Mouse (Mus musculus) erythroid progenitor cell, adult 5-6 weeks (primary cell): ENCODE measurements around the gene Olfr1331. TPM values are rescaled to one million over a fixed set of nuclear protein-coding genes. Genes with fewer than 3 reads are reported as not detected.
"Not testable (repeated sequence)": the region's sequence is repeated elsewhere in the genome, so short reads cannot be mapped to it uniquely, and the experiment has no call there.

Experiments
- ATAC-seq: replicated peaks from 2 replicates; pipeline ENCODE4 v1.8.0; 2016; ENCODE audit warnings: moderate number of reproducible peaks, mild to moderate bottlenecking, moderate TSS enrichment, inconsistent platforms; ENCODE audit not compliant: poor library complexity, low FRiP score, severe bottlenecking
- total RNA-seq, 2 experiments: library from RNA; stranded (forward) in 1 of 2; stranded (reverse) in 1 of 2; fragments of 150-400 nt in 1 of 2; fragments of 186-747, 209-891 nt in 1 of 2; gene quantifications; 2 replicates each; pipeline versions ENCODE4 v1.2.3 to v1.2.4; 2015 to 2017; ENCODE audit warnings: low replicate concordance in 2 of 2

Gene Olfr1331
- total RNA-seq (2015; ENCODE audit: low replicate concordance) = not detected in 2 replicates
- not detected in 2 replicates for total RNA-seq (2017; ENCODE audit: low replicate concordance)

DNA sequence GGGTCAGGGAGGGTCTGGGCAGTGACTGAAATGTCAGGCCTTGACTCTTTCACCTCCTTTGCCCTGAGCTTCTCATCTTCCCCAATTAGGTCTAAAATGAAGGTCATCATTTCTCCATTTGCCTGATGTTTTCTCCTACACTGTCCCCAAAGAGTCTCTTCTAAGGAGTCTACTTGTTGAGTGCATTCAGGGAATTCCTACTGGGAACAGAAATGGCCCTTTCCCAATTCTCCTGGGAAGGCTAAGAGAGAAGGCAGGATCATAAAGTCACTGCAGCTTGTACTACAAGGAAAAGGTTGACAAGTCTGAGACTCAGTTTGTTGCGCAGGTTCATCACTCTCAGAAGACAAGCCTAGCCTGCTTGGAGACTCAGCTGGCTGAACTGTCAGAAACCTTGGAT, at the start of gene Olfr1331:
Olfr1331 (plus strand) TSS at position 301 of the 400 bp plus-strand sequence.
- no peak for ATAC-seq

DNA sequence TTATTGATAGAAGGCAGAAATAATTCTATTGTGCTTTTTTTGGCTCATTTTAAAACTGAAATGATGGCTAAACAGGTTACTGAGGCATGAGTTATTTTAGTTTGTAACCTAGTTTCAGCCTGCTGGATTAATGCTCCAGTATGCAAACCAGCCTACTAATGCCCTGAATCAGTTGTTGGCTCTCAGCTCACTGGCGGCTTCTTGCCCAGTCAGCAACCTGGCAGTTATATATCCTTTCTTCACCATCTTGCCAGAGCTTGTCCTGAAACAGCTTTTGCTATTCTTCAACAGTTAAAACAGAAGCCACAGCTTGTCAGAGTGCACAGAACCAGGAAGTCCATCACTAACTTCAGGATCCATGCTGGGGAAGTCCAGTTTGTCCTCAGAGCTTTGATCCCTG, 45.5 kb upstream of the Olfr1331 start:
- no peak for ATAC-seq

DNA sequence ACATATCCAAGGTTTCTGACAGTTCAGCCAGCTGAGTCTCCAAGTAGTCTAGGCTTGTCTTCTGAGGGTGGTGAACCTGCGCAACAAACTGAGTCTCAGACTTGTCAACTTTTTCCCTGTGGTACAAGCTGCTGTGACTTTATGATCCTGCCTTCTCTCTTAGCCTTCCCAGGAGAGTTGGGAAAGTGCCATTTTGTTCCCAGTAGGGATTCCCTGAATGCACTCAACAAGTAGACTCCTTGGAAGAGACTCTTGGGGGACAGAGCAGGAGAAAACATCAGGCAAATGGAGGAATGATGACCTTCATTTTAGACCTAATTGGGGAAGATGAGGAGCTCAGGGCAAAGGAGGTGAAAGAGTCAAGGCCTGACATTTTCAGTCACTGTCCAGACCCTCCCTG, 28.3 kb upstream of the Olfr1331 start, which contains the start of gene Olfr1333:
Olfr1333 (minus strand) TSS at position 101 of the 400 bp plus-strand sequence.
- no peak for ATAC-seq

GRCm38 (mm10) chr4:118861791-118862190, 2.7 kb upstream of the Olfr1331 start:
- no peak for ATAC-seq

- ATAC-seq = no peak
Measured at GRCm38 (mm10) chr4:118862704-118863103, 1.7 kb upstream of the Olfr1331 start.

- no peak for ATAC-seq
Measured at GRCm38 (mm10) chr4:118867566-118867965, 3.1 kb downstream of the Olfr1331 start.

DNA sequence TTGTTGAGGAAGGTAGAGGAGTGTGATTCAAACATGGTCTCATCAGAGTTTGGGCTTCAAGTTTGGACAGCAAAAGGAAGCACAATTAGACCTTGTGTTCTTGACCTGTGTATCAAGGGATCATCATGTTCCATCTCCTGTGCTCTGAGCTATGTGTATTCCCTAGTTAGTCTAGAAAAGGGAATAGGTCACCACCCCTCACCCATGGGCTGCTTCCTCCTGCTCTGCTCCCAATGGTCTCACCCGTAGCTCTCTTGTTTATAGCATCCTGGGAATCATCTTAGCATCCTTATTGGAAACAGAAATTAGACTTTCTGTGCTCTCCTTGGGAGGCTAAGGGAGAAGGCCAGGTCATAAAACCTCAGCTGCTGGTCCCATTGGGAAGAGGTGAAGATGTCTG, 23.8 kb downstream of the Olfr1331 start, which contains the start of gene Olfr1330:
Olfr1330 (plus strand) TSS at position 301 of the 400 bp plus-strand sequence.
- ATAC-seq = no peak

- no peak for ATAC-seq
Measured at GRCm38 (mm10) chr4:118901981-118902380, 37.5 kb downstream of the Olfr1331 start.

DNA sequence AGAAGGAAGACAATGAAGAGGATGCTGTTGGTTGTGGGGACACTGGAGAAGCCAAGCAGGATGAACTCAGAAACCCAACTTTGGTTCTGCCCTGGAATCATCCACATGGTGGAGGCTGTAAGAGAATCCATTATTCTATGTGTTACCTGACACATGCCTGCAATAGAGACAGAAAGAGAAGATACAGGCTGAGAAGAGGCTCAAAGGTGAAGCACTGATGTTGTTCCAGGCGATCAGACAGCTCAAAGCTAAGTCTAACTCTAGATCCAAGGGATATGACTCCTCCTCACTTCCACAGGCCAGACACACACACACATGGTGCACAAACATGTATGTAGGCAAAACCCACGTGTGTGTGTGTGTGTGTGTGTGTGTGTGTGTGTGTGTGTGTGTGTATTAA, 52.9 kb downstream of the Olfr1331 start, which contains the start of gene Olfr1329:
Olfr1329 (minus strand) TSS at position 101 of the 400 bp plus-strand sequence.
- not testable (repeated sequence) for ATAC-seq

Other genes starting within 250 kb of the Olfr1331 start
- gene Cfap57, start 243.9 kb upstream of the Olfr1331 start, total RNA-seq (2015; ENCODE audit: low replicate concordance) = not detected in 2 replicates
- gene Cfap57, start 243.9 kb upstream of the Olfr1331 start, total RNA-seq (2017; ENCODE audit: low replicate concordance) = 0.08 and 0.64 TPM in 2 replicates
- 12.6 and 19.8 TPM in 2 replicates for gene Ebna1bp2, start 243.8 kb upstream of the Olfr1331 start, total RNA-seq (2015; ENCODE audit: low replicate concordance)
- gene Ebna1bp2, start 243.8 kb upstream of the Olfr1331 start, total RNA-seq (2017; ENCODE audit: low replicate concordance) = 13.7 and 29.0 TPM in 2 replicates
- not detected in 2 replicates for gene Olfr62, start 205.7 kb upstream of the Olfr1331 start, total RNA-seq (2015; ENCODE audit: low replicate concordance)
- not detected in 2 replicates for gene Olfr62, start 205.7 kb upstream of the Olfr1331 start, total RNA-seq (2017; ENCODE audit: low replicate concordance)
- gene Olfr1342, start 171.9 kb upstream of the Olfr1331 start, total RNA-seq (2015; ENCODE audit: low replicate concordance) = not detected in 2 replicates
- not detected in 2 replicates for gene Olfr1342, start 171.9 kb upstream of the Olfr1331 start, total RNA-seq (2017; ENCODE audit: low replicate concordance)
- not detected in 2 replicates for gene Olfr1341, start 161.1 kb upstream of the Olfr1331 start, total RNA-seq (2015; ENCODE audit: low replicate concordance)
- not detected in 2 replicates for gene Olfr1341, start 161.1 kb upstream of the Olfr1331 start, total RNA-seq (2017; ENCODE audit: low replicate concordance)
- gene Olfr1340, start 144.5 kb upstream of the Olfr1331 start, total RNA-seq (2015; ENCODE audit: low replicate concordance) = not detected in 2 replicates
- not detected in 2 replicates for gene Olfr1340, start 144.5 kb upstream of the Olfr1331 start, total RNA-seq (2017; ENCODE audit: low replicate concordance)
- not detected in 2 replicates for gene Olfr1339, start 132.5 kb upstream of the Olfr1331 start, total RNA-seq (2015; ENCODE audit: low replicate concordance)
- gene Olfr1339, start 132.5 kb upstream of the Olfr1331 start, total RNA-seq (2017; ENCODE audit: low replicate concordance) = not detected in 2 replicates
- gene Olfr1338, start 105.9 kb upstream of the Olfr1331 start, total RNA-seq (2015; ENCODE audit: low replicate concordance) = not detected in 2 replicates
- gene Olfr1338, start 105.9 kb upstream of the Olfr1331 start, total RNA-seq (2017; ENCODE audit: low replicate concordance) = not detected in 2 replicates
- not detected in 2 replicates for gene Olfr1337, start 82.1 kb upstream of the Olfr1331 start, total RNA-seq (2015; ENCODE audit: low replicate concordance)
- not detected in 2 replicates for gene Olfr1337, start 82.1 kb upstream of the Olfr1331 start, total RNA-seq (2017; ENCODE audit: low replicate concordance)
- not detected in 2 replicates for gene Olfr1335, start 54.7 kb upstream of the Olfr1331 start, total RNA-seq (2015; ENCODE audit: low replicate concordance)
- gene Olfr1335, start 54.7 kb upstream of the Olfr1331 start, total RNA-seq (2017; ENCODE audit: low replicate concordance) = not detected in 2 replicates
- gene Olfr1333, start 28.4 kb upstream of the Olfr1331 start, total RNA-seq (2015; ENCODE audit: low replicate concordance) = not detected in 2 replicates
- gene Olfr1333, start 28.4 kb upstream of the Olfr1331 start, total RNA-seq (2017; ENCODE audit: low replicate concordance) = not detected in 2 replicates
- not detected in 2 replicates for gene Olfr1330, start 23.9 kb downstream of the Olfr1331 start, total RNA-seq (2015; ENCODE audit: low replicate concordance)
- not detected in 2 replicates for gene Olfr1330, start 23.9 kb downstream of the Olfr1331 start, total RNA-seq (2017; ENCODE audit: low replicate concordance)
- not detected in 2 replicates for gene Olfr1329, start 52.8 kb downstream of the Olfr1331 start, total RNA-seq (2015; ENCODE audit: low replicate concordance)
- not detected in 2 replicates for gene Olfr1329, start 52.8 kb downstream of the Olfr1331 start, total RNA-seq (2017; ENCODE audit: low replicate concordance)
- gene Olfr1328, start 74.0 kb downstream of the Olfr1331 start, total RNA-seq (2015; ENCODE audit: low replicate concordance) = not detected in 2 replicates
- not detected in 2 replicates for gene Olfr1328, start 74.0 kb downstream of the Olfr1331 start, total RNA-seq (2017; ENCODE audit: low replicate concordance)
- not detected in 2 replicates for gene Lao1, start 96.9 kb downstream of the Olfr1331 start, total RNA-seq (2015; ENCODE audit: low replicate concordance)
- gene Lao1, start 96.9 kb downstream of the Olfr1331 start, total RNA-seq (2017; ENCODE audit: low replicate concordance) = not detected in 2 replicates
- gene Slc2a1, start 244.1 kb downstream of the Olfr1331 start, total RNA-seq (2015; ENCODE audit: low replicate concordance) = 1.1 and 5.4 TPM in 2 replicates
- gene Slc2a1, start 244.1 kb downstream of the Olfr1331 start, total RNA-seq (2017; ENCODE audit: low replicate concordance) = 1.0 TPM in 1 of 2 replicates, not detected in the other